Mouse (Mus musculus): ENCODE measurements around the gene Klf13. TPM values are rescaled to one million over a fixed set of nuclear protein-coding genes. Genes with fewer than 3 reads are reported as not detected.

The Klf13 gene
- total and polyA plus RNA-seq, 2 experiments from 2014 or later, result 32.0 TPM

- Histone ChIP-seq H3K27ac (ENCODE audit: low read depth, low read length) (0 out of 2 replicates have a peak overlapping the region, but pooled peaks have one; percentile 66), H3K36me3 (ENCODE audit: insufficient read depth) (peaks cover 3% of the 10 kb centered on the region; the same call in 1 of the 2 replicates), H3K4me2 (ENCODE audit: low read depth) (no peak overlapping the region), H3K9me3 (ENCODE audit: low read length) (no peaks in the 10 kb centered on the region), H3K4me1 (ENCODE audit: insufficient read depth) (peaks cover 3% of the 10 kb centered on the region; the same call in 1 of the 2 replicates), H3K9ac (no peak overlapping the region), H3K4me3 (ENCODE audit: low read depth, low read length) (no peak overlapping the region), H3K27me3 (ENCODE audit: insufficient read depth, low read length) (no peaks in the 10 kb centered on the region)
- 0 out of 2 replicates have a peak, but pooled peaks have one; percentile 13 for TF ChIP-seq CTCF (IDR thresholded peaks at IDR 0.05; ENCODE audit: low read depth)
- WGBS, result 30% methylated on average over 12 of the region's 12 CpGs
- ATAC-seq, result no peak
- DNase-seq, result no peak
These were observed 25.6 kb downstream of the Klf13 start for GRCm38 (mm10) chr7:63912924-63913723.

- no peak for DNase-seq
- TF ChIP-seq CTCF (IDR thresholded peaks at IDR 0.05; ENCODE audit: low read depth), result no peak
- H3K9me3 ChIP-seq (ENCODE audit: low read length), result no peaks in the 10 kb centered on the region
These were observed 26.4 kb downstream of the Klf13 start for GRCm38 (mm10) chr7:63912234-63912810.

GRCm38 (mm10) chr7:63911383-63912233 is 27.1 kb downstream of the Klf13 start:
- H3K4me2 ChIP-seq (ENCODE audit: low read depth), result no peak overlapping the region
- DNase-seq, result no peak
- no peaks in the 10 kb centered on the region for H3K9me3 ChIP-seq (ENCODE audit: low read length)
- H3K36me3 ChIP-seq (ENCODE audit: insufficient read depth), result peaks cover 3% of the 10 kb centered on the region; the same call in 1 of the 2 replicates
- ATAC-seq, result peak; percentile 44
- no peak for TF ChIP-seq CTCF (IDR thresholded peaks at IDR 0.05; ENCODE audit: low read depth)
- no peaks in the 10 kb centered on the region for H3K27me3 ChIP-seq (ENCODE audit: insufficient read depth, low read length)
- H3K4me1 ChIP-seq (ENCODE audit: insufficient read depth), result peaks cover 3% of the 10 kb centered on the region; the same call in 1 of the 2 replicates
- 40% methylated on average over 8 of the region's 8 CpGs for WGBS
- H3K27ac ChIP-seq (ENCODE audit: low read depth, low read length), result peak overlapping the region; percentile 66
- H3K9ac ChIP-seq, result no peak overlapping the region
- no peak overlapping the region for H3K4me3 ChIP-seq (ENCODE audit: low read depth, low read length)

More at GRCm38 (mm10) chr7:63912234-63912810, 26.4 kb downstream of the Klf13 start:
- 22% methylated on average over 7 of the region's 7 CpGs for WGBS
- Histone ChIP-seq H3K9ac (no peak overlapping the region), H3K4me2 (ENCODE audit: low read depth) (no peak overlapping the region), H3K27ac (ENCODE audit: low read depth, low read length) (peak overlapping the region; percentile 66), H3K36me3 (ENCODE audit: insufficient read depth) (peaks cover 3% of the 10 kb centered on the region; the same call in 1 of the 2 replicates), H3K27me3 (ENCODE audit: insufficient read depth, low read length) (no peaks in the 10 kb centered on the region), H3K4me3 (ENCODE audit: low read depth, low read length) (no peak overlapping the region), H3K4me1 (ENCODE audit: insufficient read depth) (peaks cover 3% of the 10 kb centered on the region; the same call in 1 of the 2 replicates)
- peak; percentile 43 for ATAC-seq

- H3K27ac ChIP-seq (ENCODE audit: low read depth, low read length), result no peak overlapping the region
- H3K9ac ChIP-seq, result no peak overlapping the region
- peaks cover 3% of the 10 kb centered on the region; the same call in 1 of the 2 replicates for H3K4me1 ChIP-seq (ENCODE audit: insufficient read depth)
- WGBS, result 50% methylated on average over 4 of the region's 4 CpGs
- no peak overlapping the region for H3K4me3 ChIP-seq (ENCODE audit: low read depth, low read length)
- H3K4me2 ChIP-seq (ENCODE audit: low read depth), result no peak overlapping the region
- no peak for TF ChIP-seq CTCF (IDR thresholded peaks at IDR 0.05; ENCODE audit: low read depth)
- DNase-seq (no peak), ATAC-seq (no peak)
- H3K9me3 ChIP-seq (ENCODE audit: low read length), result no peaks in the 10 kb centered on the region
- no peaks in the 10 kb centered on the region for H3K27me3 ChIP-seq (ENCODE audit: insufficient read depth, low read length)
- peaks cover 3% of the 10 kb centered on the region; the same call in 1 of the 2 replicates for H3K36me3 ChIP-seq (ENCODE audit: insufficient read depth)
These were observed 27.8 kb downstream of the Klf13 start for GRCm38 (mm10) chr7:63910912-63911311.

- ATAC-seq, result no peak
- Histone ChIP-seq H3K4me1 (ENCODE audit: insufficient read depth) (peaks cover 3% of the 10 kb centered on the region; the same call in 1 of the 2 replicates), H3K4me3 (ENCODE audit: low read depth, low read length) (no peak overlapping the region), H3K27ac (ENCODE audit: low read depth, low read length) (no peak overlapping the region), H3K9ac (no peak overlapping the region), H3K27me3 (ENCODE audit: insufficient read depth, low read length) (no peaks in the 10 kb centered on the region), H3K4me2 (ENCODE audit: low read depth) (no peak overlapping the region), H3K36me3 (ENCODE audit: insufficient read depth) (peaks cover 3% of the 10 kb centered on the region; the same call in 1 of the 2 replicates), H3K9me3 (ENCODE audit: low read length) (no peaks in the 10 kb centered on the region)
- WGBS, result 68% methylated on average over 5 of the region's 5 CpGs
- no peak for TF ChIP-seq CTCF (IDR thresholded peaks at IDR 0.05; ENCODE audit: low read depth)
- no peak for DNase-seq
These were observed 28.5 kb downstream of the Klf13 start for GRCm38 (mm10) chr7:63910225-63910624.

- Histone ChIP-seq H3K9ac (no peak overlapping the region), H3K9me3 (ENCODE audit: low read length) (no peaks in the 10 kb centered on the region), H3K27me3 (ENCODE audit: insufficient read depth, low read length) (no peaks in the 10 kb centered on the region), H3K4me1 (ENCODE audit: insufficient read depth) (peaks cover 3% of the 10 kb centered on the region; the same call in 1 of the 2 replicates), H3K4me2 (ENCODE audit: low read depth) (no peak overlapping the region), H3K4me3 (ENCODE audit: low read depth, low read length) (no peak overlapping the region), H3K36me3 (ENCODE audit: insufficient read depth) (no peaks in the 10 kb centered on the region), H3K27ac (ENCODE audit: low read depth, low read length) (peak overlapping the region; percentile 23; the same call in 1 of the 2 replicates)
- WGBS, result 46% methylated on average over 10 of the region's 11 CpGs
- ATAC-seq (no peak), DNase-seq (no peak)
- no peak for TF ChIP-seq CTCF (IDR thresholded peaks at IDR 0.05; ENCODE audit: low read depth)
These were observed 30.0 kb downstream of the Klf13 start for GRCm38 (mm10) chr7:63908496-63909285.

Measured in forebrain, postnatal 0 days (tissue).